Mouse (Mus musculus): ENCODE data around the gene Tshz3. TPM values are rescaled to one million over a fixed set of nuclear protein-coding genes. Genes with fewer than 3 reads are reported as not detected.

The Tshz3 gene
- polyA plus RNA-seq, 1 experiment from 2014 or later = 26.2 TPM

GRCm38 (mm10) chr7:36699001-36699987 lies 1.4 kb downstream of the Tshz3 start:
- H3K27me3 ChIP-seq (replicated peaks) = peaks cover 9% of the 10 kb centered on the region
- peak overlapping the region; percentile 97 for H3K4me2 ChIP-seq (replicated peaks)
- peak overlapping the region; percentile 90 for H3K9ac ChIP-seq
- peak overlapping the region; percentile 90 for H3K27ac ChIP-seq
- H3K4me3 ChIP-seq = peak overlapping the region; percentile 89
- H3K9me3 ChIP-seq = no peaks in the 10 kb centered on the region
- peaks cover 35% of the 10 kb centered on the region for H3K4me1 ChIP-seq
- WGBS = 8% methylated on average over 18 of the region's 18 CpGs
- no peak for ATAC-seq (ENCODE audit: low FRiP score, low read depth)
- 0 out of 2 replicates have a peak, but pooled peaks cover 3% of the 10 kb centered on the region for H3K36me3 ChIP-seq

- peak overlapping the region; percentile 60 for H3K4me2 ChIP-seq (replicated peaks)
Observed at GRCm38 (mm10) chr7:36706636-36707035, 8.7 kb downstream of the Tshz3 start.

GRCm38 (mm10) chr7:36707266-36707665 lies 9.3 kb downstream of the Tshz3 start:
- Histone ChIP-seq H3K27ac (no peak overlapping the region), H3K9ac (no peak overlapping the region), H3K27me3 (replicated peaks) (no peaks in the 10 kb centered on the region), H3K4me2 (replicated peaks) (peak overlapping the region; percentile 60), H3K4me3 (no peak overlapping the region), H3K9me3 (no peaks in the 10 kb centered on the region), H3K36me3 (0 out of 2 replicates have a peak, but pooled peaks cover 3% of the 10 kb centered on the region), H3K4me1 (peaks cover 77% of the 10 kb centered on the region)
- ATAC-seq (ENCODE audit: low FRiP score, low read depth) = peak; percentile 61; the same call in 1 of the 2 replicates
- whole genome bisulfite sequencing = 6% methylated on average over 10 of the region's 10 CpGs

More at GRCm38 (mm10) chr7:36706636-36707035, 8.7 kb downstream of the Tshz3 start:
- Histone ChIP-seq H3K9ac (no peak overlapping the region), H3K36me3 (0 out of 2 replicates have a peak, but pooled peaks cover 3% of the 10 kb centered on the region), H3K27me3 (replicated peaks) (no peaks in the 10 kb centered on the region), H3K4me3 (no peak overlapping the region), H3K4me1 (peaks cover 72% of the 10 kb centered on the region), H3K27ac (peak overlapping the region; percentile 9; the same call in 1 of the 2 replicates), H3K9me3 (no peaks in the 10 kb centered on the region)
- ATAC-seq (ENCODE audit: low FRiP score, low read depth) = no peak
- 11% methylated on average over 8 of the region's 10 CpGs for WGBS

- WGBS = 11% methylated on average over 17 of the region's 17 CpGs
- Histone ChIP-seq H3K9me3 (no peaks in the 10 kb centered on the region), H3K4me3 (peak overlapping the region; percentile 18), H3K27me3 (replicated peaks) (no peaks in the 10 kb centered on the region), H3K36me3 (0 out of 2 replicates have a peak, but pooled peaks cover under 1% of the 10 kb centered on the region), H3K27ac (peak overlapping the region; percentile 82), H3K9ac (peak overlapping the region; percentile 52), H3K4me2 (replicated peaks) (peak overlapping the region; percentile 60), H3K4me1 (peaks cover 74% of the 10 kb centered on the region)
- ATAC-seq (ENCODE audit: low FRiP score, low read depth) = peak; percentile 70
Observed at GRCm38 (mm10) chr7:36707681-36708350, 9.9 kb downstream of the Tshz3 start.

DNA sequence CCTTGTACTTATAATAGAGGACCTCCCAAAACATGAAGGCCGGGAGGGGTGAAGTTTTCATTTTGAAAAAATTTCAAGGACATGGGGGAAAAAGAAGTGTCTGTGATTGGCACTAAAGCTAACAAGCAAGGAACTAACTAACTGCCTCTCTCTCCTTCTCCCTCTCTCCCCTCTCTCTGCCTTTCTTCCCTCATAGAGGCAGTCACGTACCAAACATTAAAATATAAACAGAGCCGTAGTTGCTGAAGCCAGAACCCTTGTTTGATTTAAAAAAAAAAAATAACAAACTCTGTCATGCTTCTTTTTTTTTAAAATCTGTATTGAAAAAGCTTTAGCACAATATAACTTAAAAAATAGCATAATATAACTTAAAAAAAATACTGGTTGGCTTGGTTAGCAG lies 10.9 kb downstream of the Tshz3 start:
- no peak for ATAC-seq (ENCODE audit: low FRiP score, low read depth)
- Histone ChIP-seq H3K9me3 (no peaks in the 10 kb centered on the region), H3K27me3 (replicated peaks) (no peaks in the 10 kb centered on the region), H3K36me3 (no peaks in the 10 kb centered on the region), H3K9ac (peak overlapping the region; percentile 52), H3K4me1 (peaks cover 75% of the 10 kb centered on the region), H3K4me2 (replicated peaks) (peak overlapping the region; percentile 60), H3K27ac (peak overlapping the region; percentile 82), H3K4me3 (no peak overlapping the region; the same call in 1 of the 2 replicates)
- 25% methylated on average over 3 of the region's 3 CpGs for WGBS

GRCm38 (mm10) chr7:36709239-36709638 lies 11.3 kb downstream of the Tshz3 start:
- 0 out of 2 replicates have a peak overlapping the region, but pooled peaks have one; percentile 10 for H3K9ac ChIP-seq
- peak; percentile 66; the same call in 1 of the 2 replicates for ATAC-seq (ENCODE audit: low FRiP score, low read depth)
- peak overlapping the region; percentile 34 for H3K27ac ChIP-seq
- H3K36me3 ChIP-seq = no peaks in the 10 kb centered on the region
- peaks cover 75% of the 10 kb centered on the region for H3K4me1 ChIP-seq
- H3K4me2 ChIP-seq (replicated peaks) = peak overlapping the region; percentile 44
- WGBS = 8% methylated on average over 2 of the region's 2 CpGs
- no peaks in the 10 kb centered on the region for H3K27me3 ChIP-seq (replicated peaks)
- H3K4me3 ChIP-seq = no peak overlapping the region
- no peaks in the 10 kb centered on the region for H3K9me3 ChIP-seq

DNA sequence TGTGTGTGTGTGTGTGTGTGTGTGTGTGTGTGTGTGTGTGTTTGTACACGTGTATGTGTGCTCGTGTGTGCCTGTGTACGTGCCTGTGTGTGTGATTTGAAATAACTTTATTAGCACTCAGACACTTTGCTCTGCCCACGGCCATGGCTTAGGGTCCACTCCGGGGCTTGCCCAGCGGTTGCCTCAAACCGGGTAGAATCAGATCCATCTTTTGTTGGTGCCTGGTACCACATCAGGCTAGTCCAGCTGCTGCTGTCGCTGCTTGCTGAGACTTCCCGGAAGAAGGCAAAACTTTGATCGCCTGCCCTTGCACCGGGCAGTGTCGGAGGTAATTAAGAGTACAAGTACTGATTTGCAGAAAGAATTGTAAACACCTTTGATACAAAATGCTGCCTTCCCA lies 12.1 kb downstream of the Tshz3 start:
- 5% methylated on average over 12 of the region's 12 CpGs for WGBS
- H3K9me3 ChIP-seq = no peaks in the 10 kb centered on the region
- no peak overlapping the region for H3K4me3 ChIP-seq
- ATAC-seq (ENCODE audit: low FRiP score, low read depth) = peak; percentile 15; the same call in 1 of the 2 replicates
- peaks cover 73% of the 10 kb centered on the region for H3K4me1 ChIP-seq
- peak overlapping the region; percentile 44 for H3K4me2 ChIP-seq (replicated peaks)
- no peak overlapping the region for H3K9ac ChIP-seq
- no peaks in the 10 kb centered on the region for H3K27me3 ChIP-seq (replicated peaks)
- H3K36me3 ChIP-seq = no peaks in the 10 kb centered on the region
- H3K27ac ChIP-seq = peak overlapping the region; percentile 32

DNA sequence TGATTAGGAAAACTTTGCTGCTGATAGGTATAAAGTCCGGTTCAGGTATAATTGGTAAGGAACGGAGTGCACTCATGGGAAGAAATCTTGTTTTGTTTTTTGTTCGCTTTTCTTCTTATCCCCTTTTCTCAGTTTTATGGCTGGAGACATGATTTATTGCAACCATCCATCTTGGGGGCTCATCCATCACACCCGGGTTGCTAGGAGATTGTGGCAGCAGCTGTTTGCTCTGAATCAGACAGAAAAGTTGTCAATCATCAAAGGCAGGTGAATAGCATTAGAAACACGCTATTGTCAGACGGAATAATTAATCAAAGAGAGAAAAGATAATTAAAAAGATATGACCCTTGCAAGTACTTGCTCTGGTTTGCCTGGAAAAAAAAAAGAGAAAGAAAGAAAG lies 12.5 kb downstream of the Tshz3 start:
- H3K4me2 ChIP-seq (replicated peaks) = peak overlapping the region; percentile 44
- no peaks in the 10 kb centered on the region for H3K36me3 ChIP-seq
- no peaks in the 10 kb centered on the region for H3K27me3 ChIP-seq (replicated peaks)
- ATAC-seq (ENCODE audit: low FRiP score, low read depth) = no peak
- WGBS = 9% methylated on average over 6 of the region's 6 CpGs
- H3K27ac ChIP-seq = no peak overlapping the region
- H3K9ac ChIP-seq = no peak overlapping the region
- no peak overlapping the region for H3K4me3 ChIP-seq
- H3K9me3 ChIP-seq = no peaks in the 10 kb centered on the region
- H3K4me1 ChIP-seq = peaks cover 72% of the 10 kb centered on the region

- ATAC-seq (ENCODE audit: low FRiP score, low read depth) = no peak
- Histone ChIP-seq H3K4me2 (replicated peaks) (no peak overlapping the region), H3K4me1 (peaks cover 61% of the 10 kb centered on the region), H3K36me3 (no peaks in the 10 kb centered on the region; the same call in 1 of the 2 replicates), H3K27ac (no peak overlapping the region), H3K4me3 (no peak overlapping the region), H3K9ac (no peak overlapping the region), H3K9me3 (no peaks in the 10 kb centered on the region), H3K27me3 (replicated peaks) (no peaks in the 10 kb centered on the region)
- 60% methylated on average over 2 of the region's 2 CpGs for WGBS
Observed at GRCm38 (mm10) chr7:36711766-36712165, 13.8 kb downstream of the Tshz3 start.

DNA sequence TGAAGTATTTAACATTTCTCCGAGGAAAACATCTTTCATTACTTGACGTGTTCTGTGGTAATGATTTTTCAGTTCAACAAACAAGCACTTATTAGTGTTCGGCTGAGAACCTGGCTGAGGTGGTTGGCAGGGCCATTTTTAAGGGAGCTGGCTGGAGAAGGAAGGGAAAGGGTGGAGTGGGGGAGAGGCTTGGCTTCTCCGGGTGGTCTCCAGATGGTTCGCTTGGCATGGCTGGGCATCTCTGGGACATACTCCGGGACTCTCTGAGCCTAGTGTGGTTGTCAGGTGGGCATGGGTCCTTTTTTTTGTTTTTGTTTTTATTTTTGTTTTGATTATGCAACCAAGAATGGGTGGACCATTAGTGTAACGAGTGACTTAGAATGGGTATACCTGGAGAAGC lies 16.4 kb downstream of the Tshz3 start:
- H3K9ac ChIP-seq = no peak overlapping the region
- WGBS = 82% methylated on average over 7 of the region's 7 CpGs
- peaks cover 56% of the 10 kb centered on the region for H3K4me1 ChIP-seq

DNA sequence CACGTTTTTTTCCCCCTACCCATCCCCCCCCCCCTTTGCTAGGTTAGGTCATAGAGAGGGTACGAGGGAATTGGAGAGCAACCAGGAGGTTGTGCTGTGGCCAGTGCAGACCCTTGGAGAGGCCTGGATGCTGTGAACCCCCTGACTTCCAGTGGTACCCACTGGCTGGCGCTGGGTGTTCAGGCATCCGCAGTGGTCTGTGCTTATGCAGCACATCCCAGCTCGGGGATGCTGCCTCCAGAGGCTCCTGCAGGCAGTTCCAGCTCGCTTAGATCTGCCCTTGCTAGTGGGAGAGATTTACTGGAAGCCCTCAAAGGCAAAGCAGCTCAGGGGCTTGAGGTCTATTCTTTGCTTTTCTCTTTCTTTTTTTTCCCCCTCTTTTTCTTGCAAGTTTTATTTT lies 19.3 kb downstream of the Tshz3 start:
- H3K27me3 ChIP-seq (replicated peaks) = no peaks in the 10 kb centered on the region
- no peak overlapping the region for H3K4me2 ChIP-seq (replicated peaks)
- no peak overlapping the region for H3K27ac ChIP-seq

More for the DNA sequence above, 16.4 kb downstream of the Tshz3 start:
- no peak for ATAC-seq (ENCODE audit: low FRiP score, low read depth)
- Histone ChIP-seq H3K27me3 (replicated peaks) (no peaks in the 10 kb centered on the region), H3K4me2 (replicated peaks) (no peak overlapping the region), H3K36me3 (no peaks in the 10 kb centered on the region; the same call in 1 of the 2 replicates), H3K27ac (no peak overlapping the region), H3K4me3 (no peak overlapping the region), H3K9me3 (no peaks in the 10 kb centered on the region)

GRCm38 (mm10) chr7:36720830-36721229 lies 22.9 kb downstream of the Tshz3 start:
- Histone ChIP-seq H3K9ac (no peak overlapping the region), H3K9me3 (no peaks in the 10 kb centered on the region), H3K27ac (no peak overlapping the region), H3K4me1 (peaks cover 42% of the 10 kb centered on the region), H3K36me3 (no peaks in the 10 kb centered on the region; the same call in 1 of the 2 replicates), H3K27me3 (replicated peaks) (no peaks in the 10 kb centered on the region), H3K4me3 (no peak overlapping the region), H3K4me2 (replicated peaks) (no peak overlapping the region)
- WGBS = 51% methylated on average over 9 of the region's 9 CpGs
- ATAC-seq (ENCODE audit: low FRiP score, low read depth) = no peak

More for the DNA sequence above, 19.3 kb downstream of the Tshz3 start:
- peak; percentile 72 for ATAC-seq (ENCODE audit: low FRiP score, low read depth)
- H3K36me3 ChIP-seq = no peaks in the 10 kb centered on the region; the same call in 1 of the 2 replicates
- WGBS = 27% methylated on average over 6 of the region's 6 CpGs
- no peak overlapping the region for H3K9ac ChIP-seq
- peaks cover 46% of the 10 kb centered on the region for H3K4me1 ChIP-seq
- H3K4me3 ChIP-seq = no peak overlapping the region
- H3K9me3 ChIP-seq = no peaks in the 10 kb centered on the region

All from neural tube, embryonic 12.5 days (tissue).